Mouse (Mus musculus) layer of hippocampus, adult 8-10 months (tissue): Measurements from ENCODE around the gene Fam24b. TPM values are rescaled to one million over a fixed set of nuclear protein-coding genes. Genes with fewer than 3 reads are reported as not detected.

ENCODE experiments used
- total RNA-seq, 4 experiments: library from RNA; stranded (reverse); gene quantifications; 2 replicates each; pipeline ENCODE4 v1.2.4; 2022

Fam24b gene
- total RNA-seq, 4 experiments from 2014 or later, result 0.68 to 0.75 TPM; not detected in 2

Other genes with a start within 250 kb of the Fam24b start
- not detected for gene 4933402N03Rik, start 183.2 kb downstream of the Fam24b start, total RNA-seq
- gene 5430419D17Rik, start 155.1 kb downstream of the Fam24b start, total RNA-seq, result under 1 TPM in 2 of 4 experiments, not detected in 2; 0.09 to 0.10 TPM
- under 1 TPM in 1 of 4 experiments, not detected in 3; 0.16 TPM for gene Cuzd1, start 7.2 kb downstream of the Fam24b start, total RNA-seq
- not detected for gene Fam24a, start 4.3 kb upstream of the Fam24b start, total RNA-seq
- 10 to 100 TPM; 22.3 to 28.2 (median 27.6) TPM for gene 2310057M21Rik, start 33.2 kb upstream of the Fam24b start, total RNA-seq
- gene Pstk, start 41.6 kb upstream of the Fam24b start, total RNA-seq, result 10 to 100 TPM; 43.9 to 67.5 (median 51.1) TPM
- 10 to 100 TPM; 47.0 to 53.1 (median 50.9) TPM for gene Ikzf5, start 81.0 kb upstream of the Fam24b start, total RNA-seq
- 100 to 1,000 TPM in 2 of 4 experiments, 10 to 100 TPM in 2; 94.7 to 113 (median 102) TPM for gene Acadsb, start 81.1 kb upstream of the Fam24b start, total RNA-seq
- gene Hmx3, start 213.4 kb upstream of the Fam24b start, total RNA-seq, result not detected
- not detected for gene Hmx2, start 219.3 kb upstream of the Fam24b start, total RNA-seq
- 10 to 100 TPM; 60.8 to 68.8 (median 62.0) TPM for gene Bub3, start 230.7 kb upstream of the Fam24b start, total RNA-seq